Mouse (Mus musculus) liver, postnatal 0 days (tissue): Measurements from ENCODE around the gene Dpep2nb.

Experiments
- CTCF ChIP-seq: sonication (generic); IDR thresholded peaks from 2 replicates; pipeline ENCODE4 v1.5.1; 2016; ENCODE audit warnings: antibody characterized with exemption, low read depth
- EP300 ChIP-seq: IDR thresholded peaks from 2 replicates; pipeline ENCODE4 v1.6.1; 2016; ENCODE audit warnings: antibody characterized with exemption, low read depth, mild to moderate bottlenecking

GRCm38 (mm10) chr8:105993226-105993625 is 12.5 kb downstream of the Dpep2nb start:
- TF ChIP-seq EP300 (no peak), CTCF (no peak)
